Comparison of ENCODE assay signal across 7 mouse cellular contexts in genomic region chr10:76442178-76443088, GRCm38 (mm10). TPM values are rescaled to one million over a fixed set of nuclear protein-coding genes. Genes with fewer than 3 reads are reported as not detected.
DNase-seq lines count a peak whose midpoint lies in the region; ATAC-seq lines count a peak whose summit lies in the region.

TSS of gene Pcnt (minus strand) at chr10:76442786.

- peak; percentile 99 for ATAC-seq in embryonic facial prominence, embryonic 12.5 days (ENCODE audit: insufficient number of reproducible peaks, insufficient read depth, low FRiP score, low TSS enrichment)
- ATAC-seq in limb, embryonic 11.5 days (ENCODE audit: insufficient number of reproducible peaks, low FRiP score, low TSS enrichment, low read depth), result peak; percentile 99
- ATAC-seq in midbrain, embryonic 14.5 days (ENCODE audit: low FRiP score, low TSS enrichment), result peak; percentile 98

- DNase-seq in adrenal gland, postnatal 25 days, result peak; percentile 97
- peak; percentile 100 for DNase-seq in heart, adult 11 months
- peak; percentile 97 for DNase-seq in kidney, adult 18-20 months
- peak; percentile 96 for DNase-seq in limb, embryonic 11.5 days (ENCODE audit: low spot score)
- DNase-seq in midbrain, embryonic 14.5 days, result peak; percentile 99
- peak; percentile 92 to 95 for DNase-seq in spleen, adult 18-20 months

- H3K9ac ChIP-seq in embryonic facial prominence, embryonic 12.5 days, result peak within 1 kb of the TSS; percentile 81
- H3K9ac ChIP-seq in limb, embryonic 11.5 days (ENCODE audit: low read length), result peak within 1 kb of the TSS; percentile 84
- H3K9ac ChIP-seq in midbrain, embryonic 14.5 days (replicated peaks; ENCODE audit: low read length), result peak within 1 kb of the TSS; percentile 69

- H3K4me1 ChIP-seq in embryonic facial prominence, embryonic 12.5 days, result peaks cover 14% of the 10 kb centered on the region
- peaks cover 3% of the 10 kb centered on the region; the same call in 1 of the 2 replicates for H3K4me1 ChIP-seq in limb, embryonic 11.5 days (ENCODE audit: control insufficient read depth, insufficient read depth, low read length)
- peaks cover 12% of the 10 kb centered on the region for H3K4me1 ChIP-seq in midbrain, embryonic 14.5 days (ENCODE audit: control insufficient read depth, insufficient read depth, low read length)

- no peaks in the 10 kb centered on the region for H3K27me3 ChIP-seq in embryonic facial prominence, embryonic 12.5 days
- H3K27me3 ChIP-seq in limb, embryonic 11.5 days (ENCODE audit: control insufficient read depth, insufficient read depth, low read length), result no peaks in the 10 kb centered on the region
- H3K27me3 ChIP-seq in midbrain, embryonic 14.5 days (ENCODE audit: control insufficient read depth, insufficient read depth, low read length), result no peaks in the 10 kb centered on the region

- under 1% methylated on average over 78 of the region's 78 CpGs for WGBS in embryonic facial prominence, embryonic 12.5 days
- WGBS in limb, embryonic 11.5 days, result under 1% methylated on average over 78 of the region's 78 CpGs
- WGBS in midbrain, embryonic 14.5 days, result under 1% methylated on average over 77 of the region's 78 CpGs

- peak within 1 kb of the TSS; percentile 95 for H3K27ac ChIP-seq in embryonic facial prominence, embryonic 12.5 days
- H3K27ac ChIP-seq in limb, embryonic 11.5 days (replicated peaks; ENCODE audit: low read depth, low read length), result peak within 1 kb of the TSS; percentile 83
- peak within 1 kb of the TSS; percentile 88 for H3K27ac ChIP-seq in midbrain, embryonic 14.5 days (replicated peaks; ENCODE audit: low read depth, low read length)

- no peaks in the 10 kb centered on the region for H3K9me3 ChIP-seq in embryonic facial prominence, embryonic 12.5 days
- no peaks in the 10 kb centered on the region for H3K9me3 ChIP-seq in limb, embryonic 11.5 days (ENCODE audit: control insufficient read depth, low read length)
- H3K9me3 ChIP-seq in midbrain, embryonic 14.5 days (ENCODE audit: control insufficient read depth, low read length), result no peaks in the 10 kb centered on the region

- peak within 1 kb of the TSS; percentile 91 for H3K4me3 ChIP-seq in embryonic facial prominence, embryonic 12.5 days
- H3K4me3 ChIP-seq in limb, embryonic 11.5 days (ENCODE audit: low read depth, low read length), result peak within 1 kb of the TSS; percentile 90
- H3K4me3 ChIP-seq in midbrain, embryonic 14.5 days (replicated peaks; ENCODE audit: low read depth, low read length), result peak within 1 kb of the TSS; percentile 87

- peaks cover 20% of the 10 kb centered on the region for H3K36me3 ChIP-seq in embryonic facial prominence, embryonic 12.5 days
- H3K36me3 ChIP-seq in limb, embryonic 11.5 days (ENCODE audit: control insufficient read depth, insufficient read depth, low read length), result peaks cover 9% of the 10 kb centered on the region; the same call in 1 of the 2 replicates
- H3K36me3 ChIP-seq in midbrain, embryonic 14.5 days (ENCODE audit: control insufficient read depth, insufficient read depth, low read length), result peaks cover 14% of the 10 kb centered on the region

- H3K4me2 ChIP-seq in embryonic facial prominence, embryonic 12.5 days (replicated peaks), result peak within 1 kb of the TSS; percentile 71
- H3K4me2 ChIP-seq in limb, embryonic 11.5 days (ENCODE audit: low read depth, severe bottlenecking), result peak within 1 kb of the TSS; percentile 66
- peak within 1 kb of the TSS; percentile 71 for H3K4me2 ChIP-seq in midbrain, embryonic 14.5 days (ENCODE audit: low read length)

RNA-seq across cellular contexts. Expression of gene Pcnt, which starts in this region (rescaled TPM):
- total RNA-seq in adrenal gland, postnatal 25 days (2021), result 22.2 and 23.9 TPM in 2 replicates
- 17.7 and 18.1 TPM in 2 replicates for polyA plus RNA-seq in embryonic facial prominence, embryonic 12.5 days (2016; fragmentation: Nextera tagmentation; extraction: Ambion mirVana)
- 18.6 and 19.0 TPM in 2 replicates for polyA plus RNA-seq in limb, embryonic 11.5 days (2014; fragmentation: Nextera tagmentation; extraction: Ambion mirVana)
- 7.0 and 11.9 TPM in 2 replicates for polyA plus RNA-seq in midbrain, embryonic 14.5 days (2014; fragmentation: Nextera tagmentation; extraction: Ambion mirVana)

Comparison
In these comparisons a context has a peak if more than half of its experiments do, and no peak if none do; other contexts are left out.
1. Peak in every context shown above with its lines: DNase-seq, ATAC-seq, H3K4me3 ChIP-seq and H3K27ac ChIP-seq.